Mouse (Mus musculus) hindbrain, embryonic 11.5 days (tissue): ENCODE measurements around the gene Dgkh. TPM values are rescaled to one million over a fixed set of nuclear protein-coding genes. Genes with fewer than 3 reads are reported as not detected.

Source experiments
- ATAC-seq: fragments of 200-750 bp; cut with Nextera tagmentation; 2 replicates; pipeline ENCODE4 v1.8.0; 2017; ENCODE audit warnings: mild to moderate bottlenecking, moderate TSS enrichment, moderate library complexity; ENCODE audit not compliant: low FRiP score
- DNase-seq: peaks from one replicate; pipeline ENCODE4 v3.0.0-alpha.2; 2015; ENCODE audit warnings: low spot score
- H3K27ac ChIP-seq: fragments of 300-500 bp; sonication (generic); 2 replicates; pipeline ENCODE4 v1.5.1; 2014; ENCODE audit warnings: mild to moderate bottlenecking, low read depth, low read length
- H3K27me3 ChIP-seq: fragments of 300-500 bp; sonication (generic); 2 replicates; pipeline ENCODE4 v1.6.1; 2014; ENCODE audit warnings: mild to moderate bottlenecking, low read length, moderate library complexity, mixed read lengths; ENCODE audit not compliant: control insufficient read depth, insufficient read depth
- H3K36me3 ChIP-seq: fragments of 300-500 bp; sonication (generic); 2 replicates; pipeline ENCODE4 v1.6.1; 2014; ENCODE audit warnings: mild to moderate bottlenecking, low read length, moderate library complexity, mixed read lengths; ENCODE audit not compliant: control insufficient read depth, insufficient read depth
- H3K4me1 ChIP-seq: fragments of 300-500 bp; sonication (generic); replicated peaks from 2 replicates; pipeline ENCODE4 v1.6.1; 2014; ENCODE audit warnings: low read length, mixed read lengths; ENCODE audit not compliant: control insufficient read depth, insufficient read depth
- H3K4me2 ChIP-seq: fragments of 300-500 bp; sonication (generic); replicated peaks from 2 replicates; pipeline ENCODE4 v1.6.1; 2014; ENCODE audit warnings: mild to moderate bottlenecking, low read depth, low read length
- H3K4me3 ChIP-seq: fragments of 300-500 bp; sonication (generic); 2 replicates; pipeline ENCODE4 v1.5.1; 2014; ENCODE audit warnings: low read depth, low read length
- H3K9ac ChIP-seq: fragments of 300-500 bp; sonication (generic); 2 replicates; pipeline ENCODE4 v1.6.1; 2014; ENCODE audit warnings: low read depth, low read length
- H3K9me3 ChIP-seq: fragments of 300-500 bp; sonication (generic); 2 replicates; pipeline ENCODE4 v1.6.1; 2016; ENCODE audit warnings: low read length; ENCODE audit not compliant: control insufficient read depth
- WGBS: fragments of 180-500 bp; shearing (Covaris S2); extraction: QIAGEN DNeasy Blood & Tissue Kit; methylation state at CpG from one replicate; pipeline ENCODE4 v1.1.7; 2014; 5-methylcytosine and 5-hydroxymethylcytosine counted together
- polyA plus RNA-seq: library from polyadenylated mRNA; unstranded; fragments of >200 nt; fragmentation: Nextera tagmentation; extraction: Ambion mirVana; gene quantifications from 2 replicates; pipeline ENCODE4 v1.2.1, GENCODE M21; 2014

Gene Dgkh
- polyA plus RNA-seq, 1 experiment from 2014 or later, result 2.2 TPM

- DNase-seq (peak; percentile 23), ATAC-seq (no peak)
- Histone ChIP-seq H3K9me3 (no peaks in the 10 kb centered on the region), H3K9ac (no peak overlapping the region), H3K4me1 (0 out of 2 replicates have a peak, but pooled peaks cover 5% of the 10 kb centered on the region), H3K4me3 (no peak overlapping the region), H3K27me3 (no peaks in the 10 kb centered on the region), H3K36me3 (no peaks in the 10 kb centered on the region), H3K4me2 (no peak overlapping the region), H3K27ac (no peak overlapping the region)
- WGBS, result 55% methylated on average over 5 of the region's 5 CpGs
These were observed 193.8 kb downstream of the Dgkh start for GRCm38 (mm10) chr14:78538572-78539320.

- no peak overlapping the region for H3K27ac ChIP-seq
- no peak for DNase-seq
- no peaks in the 10 kb centered on the region for H3K9me3 ChIP-seq
- peak overlapping the region; percentile 61; the same call in 1 of the 2 replicates for H3K4me2 ChIP-seq
- 39% methylated on average over 6 of the region's 6 CpGs for WGBS
- H3K4me1 ChIP-seq, result 0 out of 2 replicates have a peak, but pooled peaks cover 5% of the 10 kb centered on the region
- H3K9ac ChIP-seq, result peak overlapping the region; percentile 59; the same call in 1 of the 2 replicates
- H3K4me3 ChIP-seq, result peak overlapping the region; percentile 87
- no peaks in the 10 kb centered on the region for H3K36me3 ChIP-seq
- no peak for ATAC-seq
- no peaks in the 10 kb centered on the region for H3K27me3 ChIP-seq
These were observed 195.0 kb downstream of the Dgkh start for GRCm38 (mm10) chr14:78537551-78537950.

GRCm38 (mm10) chr14:78536281-78537165, 196.1 kb downstream of the Dgkh start, which contains the start of gene Akap11:
Gene Akap11 (minus strand): TSS chr14:78536808.
- Histone ChIP-seq H3K4me1 (0 out of 2 replicates have a peak, but pooled peaks cover 5% of the 10 kb centered on the region), H3K27me3 (no peaks in the 10 kb centered on the region), H3K9me3 (no peaks in the 10 kb centered on the region), H3K9ac (peak within 1 kb of the TSS; percentile 90), H3K36me3 (no peaks in the 10 kb centered on the region), H3K4me3 (peak within 1 kb of the TSS; percentile 87), H3K27ac (peak within 1 kb of the TSS; percentile 88), H3K4me2 (peak within 1 kb of the TSS; percentile 61)
- DNase-seq (peak; percentile 96), ATAC-seq (peak; percentile 98)
- under 1% methylated on average over 79 of the region's 82 CpGs for WGBS

- Histone ChIP-seq H3K9ac (peak overlapping the region; percentile 50), H3K27me3 (no peaks in the 10 kb centered on the region), H3K4me1 (0 out of 2 replicates have a peak, but pooled peaks cover 5% of the 10 kb centered on the region), H3K36me3 (no peaks in the 10 kb centered on the region), H3K27ac (no peak overlapping the region), H3K4me2 (peak overlapping the region; percentile 61), H3K4me3 (peak overlapping the region; percentile 87), H3K9me3 (no peaks in the 10 kb centered on the region)
- 54% methylated on average over 2 of the region's 2 CpGs for WGBS
- DNase-seq (no peak), ATAC-seq (no peak)
These were observed 197.2 kb downstream of the Dgkh start for GRCm38 (mm10) chr14:78535366-78535765.

GRCm38 (mm10) chr14:78534651-78535050, 197.9 kb downstream of the Dgkh start:
- no peak for ATAC-seq
- H3K27me3 ChIP-seq, result no peaks in the 10 kb centered on the region
- H3K27ac ChIP-seq, result no peak overlapping the region
- H3K9ac ChIP-seq, result no peak overlapping the region
- no peaks in the 10 kb centered on the region for H3K9me3 ChIP-seq
- DNase-seq, result no peak
- no peak overlapping the region for H3K4me3 ChIP-seq
- 94% methylated on average over 5 of the region's 5 CpGs for whole genome bisulfite sequencing
- H3K4me1 ChIP-seq, result 0 out of 2 replicates have a peak, but pooled peaks cover 5% of the 10 kb centered on the region
- H3K36me3 ChIP-seq, result no peaks in the 10 kb centered on the region
- H3K4me2 ChIP-seq, result no peak overlapping the region

- no peak overlapping the region for H3K27ac ChIP-seq
- ATAC-seq, result no peak
- DNase-seq, result no peak
- no peaks in the 10 kb centered on the region for H3K9me3 ChIP-seq
- H3K4me3 ChIP-seq, result no peak overlapping the region
- no peak overlapping the region for H3K9ac ChIP-seq
- 90% methylated on average over 3 of the region's 3 CpGs for WGBS
- no peak overlapping the region for H3K4me2 ChIP-seq
- H3K36me3 ChIP-seq, result no peaks in the 10 kb centered on the region
- H3K27me3 ChIP-seq, result no peaks in the 10 kb centered on the region
- H3K4me1 ChIP-seq, result 0 out of 2 replicates have a peak, but pooled peaks cover 5% of the 10 kb centered on the region
These were observed 198.9 kb downstream of the Dgkh start for GRCm38 (mm10) chr14:78533701-78534100.

- WGBS, result 97% methylated on average over 6 of the region's 6 CpGs
These were observed 200.2 kb downstream of the Dgkh start for GRCm38 (mm10) chr14:78532345-78532744.

GRCm38 (mm10) chr14:78530256-78530655, 202.3 kb downstream of the Dgkh start:
- 0 out of 2 replicates have a peak, but pooled peaks cover 1% of the 10 kb centered on the region for H3K4me1 ChIP-seq
- no peak overlapping the region for H3K4me3 ChIP-seq
- ATAC-seq (no peak), DNase-seq (no peak)
- H3K9me3 ChIP-seq, result no peaks in the 10 kb centered on the region
- H3K27me3 ChIP-seq, result no peaks in the 10 kb centered on the region
- no peak overlapping the region for H3K9ac ChIP-seq
- WGBS, result 88% methylated on average over 3 of the region's 3 CpGs
- H3K36me3 ChIP-seq, result no peaks in the 10 kb centered on the region
- no peak overlapping the region for H3K4me2 ChIP-seq
- no peak overlapping the region for H3K27ac ChIP-seq

More at GRCm38 (mm10) chr14:78532345-78532744, 200.2 kb downstream of the Dgkh start:
- no peak for ATAC-seq
- Histone ChIP-seq H3K4me1 (0 out of 2 replicates have a peak, but pooled peaks cover 5% of the 10 kb centered on the region), H3K4me2 (no peak overlapping the region), H3K9ac (no peak overlapping the region), H3K27me3 (no peaks in the 10 kb centered on the region), H3K4me3 (no peak overlapping the region), H3K27ac (no peak overlapping the region), H3K9me3 (no peaks in the 10 kb centered on the region), H3K36me3 (no peaks in the 10 kb centered on the region)
- no peak for DNase-seq
